Mouse (Mus musculus) embryo, embryonic 10 days (tissue): ENCODE results near the gene Slc26a3.

Source experiments
- DNase-seq: peaks from one replicate; pipeline ENCODE4 v3.0.0-alpha.2; 2015; ENCODE audit warnings: low spot score

The Slc26a3 gene

GRCm38 (mm10) chr12:31513724-31514503 lies 123.2 kb downstream of the Slc26a3 start:
- no peak for DNase-seq

- DNase-seq, result no peak
Measured at GRCm38 (mm10) chr12:31520119-31520518, 129.4 kb downstream of the Slc26a3 start.

GRCm38 (mm10) chr12:31521371-31521770 lies 130.7 kb downstream of the Slc26a3 start:
- no peak for DNase-seq
